Mouse (Mus musculus): Measurements from ENCODE around the gene Phf23. TPM values are rescaled to one million over a fixed set of nuclear protein-coding genes. Genes with fewer than 3 reads are reported as not detected.

Gene Phf23
- polyA plus RNA-seq (2014; fragmentation: Nextera tagmentation; extraction: Ambion mirVana) = 48.5 and 63.1 TPM in 2 replicates

- Histone ChIP-seq H3K9ac (ENCODE audit: low read depth, low read length) (peak within 1 kb of the TSS; percentile 98), H3K4me2 (replicated peaks; ENCODE audit: low read depth, low read length) (peak within 1 kb of the TSS; percentile 49), H3K27ac (ENCODE audit: low read depth, low read length) (peak within 1 kb of the TSS; percentile 98), H3K36me3 (ENCODE audit: control insufficient read depth, insufficient read depth, low read length) (peaks cover 48% of the 10 kb centered on the region), H3K4me1 (ENCODE audit: control insufficient read depth, insufficient read depth, low read length) (peaks cover 17% of the 10 kb centered on the region), H3K9me3 (ENCODE audit: control insufficient read depth, low read length) (no peaks in the 10 kb centered on the region), H3K27me3 (ENCODE audit: control insufficient read depth, insufficient read depth, low read length) (no peaks in the 10 kb centered on the region), H3K4me3 (ENCODE audit: low read length) (peak within 1 kb of the TSS; percentile 99)
- WGBS = under 1% methylated on average over 36 of the region's 36 CpGs
- peak; percentile 82 for ATAC-seq (ENCODE audit: low FRiP score, low TSS enrichment)
These were observed at the start of gene Phf23 for GRCm38 (mm10) chr11:69995391-69995960. Phf23 (plus strand) TSS chr11:69995777.

- Histone ChIP-seq H3K36me3 (ENCODE audit: control insufficient read depth, insufficient read depth, low read length) (peaks cover 18% of the 10 kb centered on the region), H3K4me2 (replicated peaks; ENCODE audit: low read depth, low read length) (peak overlapping the region; percentile 78; the same call in 1 of the 2 replicates), H3K4me1 (ENCODE audit: control insufficient read depth, insufficient read depth, low read length) (peaks cover 9% of the 10 kb centered on the region; the same call in 1 of the 2 replicates), H3K9ac (ENCODE audit: low read depth, low read length) (no peak overlapping the region), H3K27me3 (ENCODE audit: control insufficient read depth, insufficient read depth, low read length) (no peaks in the 10 kb centered on the region), H3K27ac (ENCODE audit: low read depth, low read length) (no peak overlapping the region), H3K4me3 (ENCODE audit: low read length) (peak overlapping the region; percentile 58; the same call in 1 of the 2 replicates), H3K9me3 (ENCODE audit: control insufficient read depth, low read length) (no peaks in the 10 kb centered on the region)
- WGBS = 92% methylated on average over 18 of the region's 18 CpGs
- ATAC-seq (ENCODE audit: low FRiP score, low TSS enrichment) = no peak
These were observed 49.3 kb upstream of the Phf23 start for GRCm38 (mm10) chr11:69945997-69946891.

- Histone ChIP-seq H3K9ac (ENCODE audit: low read depth, low read length) (peak overlapping the region; percentile 65), H3K4me2 (replicated peaks; ENCODE audit: low read depth, low read length) (peak overlapping the region; percentile 78), H3K27ac (ENCODE audit: low read depth, low read length) (peak overlapping the region; percentile 90), H3K27me3 (ENCODE audit: control insufficient read depth, insufficient read depth, low read length) (no peaks in the 10 kb centered on the region), H3K36me3 (ENCODE audit: control insufficient read depth, insufficient read depth, low read length) (peaks cover 18% of the 10 kb centered on the region), H3K4me1 (ENCODE audit: control insufficient read depth, insufficient read depth, low read length) (peaks cover 9% of the 10 kb centered on the region; the same call in 1 of the 2 replicates), H3K9me3 (ENCODE audit: control insufficient read depth, low read length) (no peaks in the 10 kb centered on the region), H3K4me3 (ENCODE audit: low read length) (peak overlapping the region; percentile 58)
- WGBS = 2% methylated on average over 29 of the region's 29 CpGs
- peak; percentile 54 for ATAC-seq (ENCODE audit: low FRiP score, low TSS enrichment)
These were observed 48.1 kb upstream of the Phf23 start for GRCm38 (mm10) chr11:69947337-69948065.

- H3K27ac ChIP-seq (ENCODE audit: low read depth, low read length) = peak within 1 kb of the TSS; percentile 90
- H3K27me3 ChIP-seq (ENCODE audit: control insufficient read depth, insufficient read depth, low read length) = no peaks in the 10 kb centered on the region
- H3K4me3 ChIP-seq (ENCODE audit: low read length) = peak within 1 kb of the TSS; percentile 58
- H3K9me3 ChIP-seq (ENCODE audit: control insufficient read depth, low read length) = no peaks in the 10 kb centered on the region
- peaks cover 9% of the 10 kb centered on the region; the same call in 1 of the 2 replicates for H3K4me1 ChIP-seq (ENCODE audit: control insufficient read depth, insufficient read depth, low read length)
- ATAC-seq (ENCODE audit: low FRiP score, low TSS enrichment) = peak; percentile 94
- WGBS = under 1% methylated on average over 34 of the region's 34 CpGs
- H3K36me3 ChIP-seq (ENCODE audit: control insufficient read depth, insufficient read depth, low read length) = peaks cover 14% of the 10 kb centered on the region
- H3K4me2 ChIP-seq (replicated peaks; ENCODE audit: low read depth, low read length) = peak within 1 kb of the TSS; percentile 78
- H3K9ac ChIP-seq (ENCODE audit: low read depth, low read length) = peak within 1 kb of the TSS; percentile 65
These were observed 47.4 kb upstream of the Phf23 start, which contains the start of gene Slc2a4 for GRCm38 (mm10) chr11:69948066-69948762. Slc2a4 (minus strand) TSS chr11:69948188.

GRCm38 (mm10) chr11:69948763-69949150 is 46.8 kb upstream of the Phf23 start:
- Histone ChIP-seq H3K27me3 (ENCODE audit: control insufficient read depth, insufficient read depth, low read length) (no peaks in the 10 kb centered on the region), H3K27ac (ENCODE audit: low read depth, low read length) (peak overlapping the region; percentile 90), H3K36me3 (ENCODE audit: control insufficient read depth, insufficient read depth, low read length) (peaks cover 14% of the 10 kb centered on the region), H3K9ac (ENCODE audit: low read depth, low read length) (peak overlapping the region; percentile 65), H3K9me3 (ENCODE audit: control insufficient read depth, low read length) (no peaks in the 10 kb centered on the region), H3K4me2 (replicated peaks; ENCODE audit: low read depth, low read length) (peak overlapping the region; percentile 78), H3K4me3 (ENCODE audit: low read length) (peak overlapping the region; percentile 58), H3K4me1 (ENCODE audit: control insufficient read depth, insufficient read depth, low read length) (peaks cover 9% of the 10 kb centered on the region; the same call in 1 of the 2 replicates)
- under 1% methylated on average over 14 of the region's 14 CpGs for WGBS
- ATAC-seq (ENCODE audit: low FRiP score, low TSS enrichment) = peak; percentile 45

- WGBS = 46% methylated on average over 4 of the region's 4 CpGs
- Histone ChIP-seq H3K27me3 (ENCODE audit: control insufficient read depth, insufficient read depth, low read length) (no peaks in the 10 kb centered on the region), H3K27ac (ENCODE audit: low read depth, low read length) (no peak overlapping the region), H3K4me1 (ENCODE audit: control insufficient read depth, insufficient read depth, low read length) (peaks cover 9% of the 10 kb centered on the region; the same call in 1 of the 2 replicates), H3K4me3 (ENCODE audit: low read length) (no peak overlapping the region), H3K9ac (ENCODE audit: low read depth, low read length) (no peak overlapping the region), H3K36me3 (ENCODE audit: control insufficient read depth, insufficient read depth, low read length) (no peaks in the 10 kb centered on the region), H3K9me3 (ENCODE audit: control insufficient read depth, low read length) (no peaks in the 10 kb centered on the region), H3K4me2 (replicated peaks; ENCODE audit: low read depth, low read length) (no peak overlapping the region)
- no peak for ATAC-seq (ENCODE audit: low FRiP score, low TSS enrichment)
These were observed 44.6 kb upstream of the Phf23 start for GRCm38 (mm10) chr11:69950807-69951459.

GRCm38 (mm10) chr11:69952274-69952673 is 43.3 kb upstream of the Phf23 start:
- H3K9ac ChIP-seq (ENCODE audit: low read depth, low read length) = no peak overlapping the region

More at GRCm38 (mm10) chr11:69952274-69952673, 43.3 kb upstream of the Phf23 start:
- Histone ChIP-seq H3K4me1 (ENCODE audit: control insufficient read depth, insufficient read depth, low read length) (0 out of 2 replicates have a peak, but pooled peaks cover 3% of the 10 kb centered on the region), H3K9me3 (ENCODE audit: control insufficient read depth, low read length) (no peaks in the 10 kb centered on the region), H3K36me3 (ENCODE audit: control insufficient read depth, insufficient read depth, low read length) (no peaks in the 10 kb centered on the region), H3K27me3 (ENCODE audit: control insufficient read depth, insufficient read depth, low read length) (no peaks in the 10 kb centered on the region), H3K27ac (ENCODE audit: low read depth, low read length) (no peak overlapping the region), H3K4me2 (replicated peaks; ENCODE audit: low read depth, low read length) (no peak overlapping the region), H3K4me3 (ENCODE audit: low read length) (no peak overlapping the region)
- ATAC-seq (ENCODE audit: low FRiP score, low TSS enrichment) = no peak
- WGBS = 45% methylated on average over 1 of the region's 1 CpGs

Data from kidney, embryonic 14.5 days (tissue).